Mouse (Mus musculus): ENCODE measurements around the gene Tmeff2.

GRCm38 (mm10) chr1:51090212-51090761, 189.8 kb downstream of the Tmeff2 start:
- no peak for TF ChIP-seq CTCF (IDR thresholded peaks at IDR 0.05; ENCODE audit: insufficient read depth, low read length)
- no peak for TF ChIP-seq POLR2A (IDR thresholded peaks at IDR 0.05; ENCODE audit: borderline replicate concordance, extremely low read depth, low read depth, low read length)

Data from lung, adult 2 months (tissue).